Comparison of ENCODE assay signal across 13 mouse cellular contexts in the genomic region with DNA sequence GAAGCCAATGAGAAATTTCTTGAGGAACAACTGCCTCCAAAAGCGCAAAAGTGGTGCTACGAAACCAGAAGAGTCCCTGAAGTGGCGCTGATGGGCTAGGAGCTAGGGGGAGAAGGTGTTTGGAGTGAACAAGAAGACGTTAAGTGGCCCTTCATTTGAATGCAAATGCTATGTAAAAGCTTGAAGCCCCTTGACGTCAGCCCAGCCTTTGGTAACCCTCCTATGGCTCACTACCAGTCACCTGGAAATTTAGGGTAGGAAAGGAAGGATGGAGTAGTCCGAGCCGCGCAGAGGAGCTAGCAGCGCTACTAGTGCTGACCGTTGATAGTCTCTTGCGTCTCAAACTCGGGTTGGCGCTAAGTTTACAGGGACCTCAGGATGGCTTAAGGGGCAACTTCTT. TPM values are rescaled to one million over a fixed set of nuclear protein-coding genes. Genes with fewer than 3 reads are reported as not detected.
DNase-seq lines count a peak whose midpoint lies in the region; ATAC-seq lines count a peak whose summit lies in the region.
"Had no signal": no experiment of that assay in that cellular context is flagged by ENCODE, and none has a peak within 500 bp of the region (broad histone marks: within the 10 kb centered on the region; RNA-seq: fewer than 3 reads in every experiment).

A gene (plus strand): TSS at position 253 of the 400 bp plus-strand sequence.

- H3K27ac ChIP-seq in kidney, embryonic 14.5 days (ENCODE audit: low read depth, low read length), result no peak within 1 kb of the TSS
- no peak within 1 kb of the TSS for H3K27ac ChIP-seq in embryonic facial prominence, embryonic 10.5 days (replicated peaks)
- H3K27ac ChIP-seq in hindbrain, embryonic 14.5 days, result no peak within 1 kb of the TSS
- H3K27ac ChIP-seq in midbrain, embryonic 16.5 days (ENCODE audit: low read length), result no peak within 1 kb of the TSS

- peaks cover 32% of the 10 kb centered on the region for H3K27me3 ChIP-seq in kidney, embryonic 14.5 days (ENCODE audit: control insufficient read depth, insufficient read depth, low read length)
- peaks cover 97% of the 10 kb centered on the region for H3K27me3 ChIP-seq in embryonic facial prominence, embryonic 10.5 days (replicated peaks; ENCODE audit: low read depth, poor library complexity, severe bottlenecking)
- peaks cover 84% of the 10 kb centered on the region for H3K27me3 ChIP-seq in hindbrain, embryonic 14.5 days (ENCODE audit: control insufficient read depth, insufficient read depth, low read length)
- peaks cover 51% of the 10 kb centered on the region for H3K27me3 ChIP-seq in midbrain, embryonic 16.5 days (ENCODE audit: control insufficient read depth, insufficient read depth, low read depth, low read length)

- no peaks in the 10 kb centered on the region for H3K36me3 ChIP-seq in kidney, embryonic 14.5 days (ENCODE audit: control insufficient read depth, insufficient read depth, low read length)
- no peaks in the 10 kb centered on the region for H3K36me3 ChIP-seq in embryonic facial prominence, embryonic 10.5 days (replicated peaks)
- H3K36me3 ChIP-seq in hindbrain, embryonic 14.5 days (replicated peaks; ENCODE audit: control insufficient read depth, insufficient read depth), result no peaks in the 10 kb centered on the region
- no peaks in the 10 kb centered on the region for H3K36me3 ChIP-seq in midbrain, embryonic 16.5 days (ENCODE audit: control insufficient read depth, insufficient read depth, low read length)
- H3K36me3 ChIP-seq: G1E had no signal

- DNase-seq in kidney, postnatal 14 days, result no peak
- DNase-seq in embryonic facial prominence, embryonic 10.5 days (ENCODE audit: low spot score), result peak; percentile 10
- DNase-seq in hindbrain, embryonic 14.5 days (ENCODE audit: low spot score), result no peak
- DNase-seq in retina, postnatal 1 day, result no peak
- no peak for DNase-seq in adrenal gland, postnatal 10 days
- DNase-seq: heart, adult 18-20 months had no signal

- ATAC-seq in kidney, embryonic 14.5 days (ENCODE audit: low FRiP score, low TSS enrichment), result no peak
- no peak for ATAC-seq in hindbrain, embryonic 14.5 days (ENCODE audit: low FRiP score)
- ATAC-seq in midbrain, embryonic 16.5 days, result no peak
- ATAC-seq in megakaryocyte-erythroid progenitor cell, adult 5-6 weeks (replicated peaks; ENCODE audit: low FRiP score, low TSS enrichment, poor library complexity, severe bottlenecking), result no peak

- WGBS in kidney, embryonic 14.5 days, result 24% methylated on average over 13 of the region's 13 CpGs
- 22% methylated on average over 13 of the region's 13 CpGs for WGBS in embryonic facial prominence, embryonic 10.5 days
- 19% methylated on average over 13 of the region's 13 CpGs for WGBS in hindbrain, embryonic 14.5 days
- WGBS in midbrain, embryonic 16.5 days, result 10% methylated on average over 13 of the region's 13 CpGs

- no peaks in the 10 kb centered on the region for H3K9me3 ChIP-seq in kidney, embryonic 14.5 days (ENCODE audit: control insufficient read depth, low read length)
- H3K9me3 ChIP-seq in embryonic facial prominence, embryonic 10.5 days, result no peaks in the 10 kb centered on the region
- H3K9me3 ChIP-seq in hindbrain, embryonic 14.5 days (ENCODE audit: control insufficient read depth, low read length), result no peaks in the 10 kb centered on the region
- H3K9me3 ChIP-seq in midbrain, embryonic 16.5 days (replicated peaks; ENCODE audit: control insufficient read depth, low read length, poor library complexity, severe bottlenecking), result no peaks in the 10 kb centered on the region
- H3K9me3 ChIP-seq: G1E had no signal

- no peaks in the 10 kb centered on the region for H3K4me1 ChIP-seq in kidney, embryonic 14.5 days (ENCODE audit: control insufficient read depth, insufficient read depth, low read length)
- no peaks in the 10 kb centered on the region for H3K4me1 ChIP-seq in embryonic facial prominence, embryonic 10.5 days
- H3K4me1 ChIP-seq in hindbrain, embryonic 14.5 days (replicated peaks; ENCODE audit: control insufficient read depth, insufficient read depth, low read length), result no peaks in the 10 kb centered on the region
- H3K4me1 ChIP-seq in midbrain, embryonic 16.5 days (ENCODE audit: control insufficient read depth, insufficient read depth, low read length), result no peaks in the 10 kb centered on the region

- H3K4me3 ChIP-seq in kidney, embryonic 14.5 days (ENCODE audit: low read length), result peak within 1 kb of the TSS; percentile 20; the same call in 1 of the 2 replicates
- peak within 1 kb of the TSS; percentile 34 for H3K4me3 ChIP-seq in embryonic facial prominence, embryonic 10.5 days
- H3K4me3 ChIP-seq in hindbrain, embryonic 14.5 days (replicated peaks; ENCODE audit: low read length), result peak within 1 kb of the TSS; percentile 12
- H3K4me3 ChIP-seq in midbrain, embryonic 16.5 days (ENCODE audit: low read depth, low read length), result peak within 1 kb of the TSS; percentile 21

- no peak within 1 kb of the TSS for H3K9ac ChIP-seq in kidney, embryonic 14.5 days (ENCODE audit: low read depth, low read length)
- H3K9ac ChIP-seq in hindbrain, embryonic 14.5 days, result no peak within 1 kb of the TSS
- H3K9ac ChIP-seq in midbrain, embryonic 16.5 days (ENCODE audit: low read depth, low read length), result no peak within 1 kb of the TSS

- no peak within 1 kb of the TSS for H3K4me2 ChIP-seq in kidney, embryonic 14.5 days (replicated peaks; ENCODE audit: low read depth, low read length)
- peak within 1 kb of the TSS; percentile 40 for H3K4me2 ChIP-seq in hindbrain, embryonic 14.5 days (replicated peaks)
- peak within 1 kb of the TSS; percentile 38 for H3K4me2 ChIP-seq in midbrain, embryonic 16.5 days (ENCODE audit: low read length)

RNA-seq across cellular contexts. Expression of the gene that starts here (rescaled TPM):
- not detected in 2 replicates for polyA plus RNA-seq in kidney, embryonic 14.5 days (2014; fragmentation: Nextera tagmentation; extraction: Ambion mirVana)
- not detected in 2 replicates for polyA plus RNA-seq in embryonic facial prominence, embryonic 10.5 days (2016; fragmentation: Nextera tagmentation; extraction: Ambion mirVana)
- polyA plus RNA-seq in hindbrain, embryonic 14.5 days (2014; fragmentation: Nextera tagmentation; extraction: Ambion mirVana), result not detected in 2 replicates
- not detected in 2 replicates for polyA plus RNA-seq in midbrain, embryonic 16.5 days (2015; fragmentation: Nextera tagmentation; extraction: Ambion mirVana)
- not detected in 2 replicates for total RNA-seq in megakaryocyte-erythroid progenitor cell, adult 5-6 weeks (2014; fragmentation: Nextera tagmentation)
- not detected in 2 replicates for total RNA-seq in megakaryocyte-erythroid progenitor cell, adult 5-6 weeks (2017)
- total RNA-seq in adrenal gland, postnatal 10 days (2021), result not detected
- total RNA-seq: G1E; heart, adult 18-20 months; left cerebral cortex, postnatal 10 days had no signal
- polyA plus RNA-seq: cortical plate, adult 2 months; G1E; testis, adult 2 months had no signal

Comparison
In these comparisons a context has a peak if more than half of its experiments do, and no peak if none do; other contexts are left out.
1. Peak in DNase-seq and H3K4me3 ChIP-seq in embryonic facial prominence, embryonic 10.5 days; RNA of the gene not detected or under 1 TPM.